Mouse (Mus musculus) spleen, postnatal 36 days (tissue): ENCODE data around the gene Slc24a4.

Experiments
- DNase-seq, 2 experiments: peaks; one replicate each; pipeline ENCODE4 v3.0.0; 2022; ENCODE audit warnings: low spot score in 2 of 2, mixed read lengths in 1 of 2

Slc24a4 gene

GRCm38 (mm10) chr12:102128081-102128790 is at the start of gene Slc24a4:
Slc24a4 (plus strand) TSS chr12:102128733.
- DNase-seq = no peak

- DNase-seq = no peak
Observed at GRCm38 (mm10) chr12:102082648-102083425, 45.7 kb upstream of the Slc24a4 start.

GRCm38 (mm10) chr12:102090535-102090934 is 38.0 kb upstream of the Slc24a4 start:
- no peak for DNase-seq

GRCm38 (mm10) chr12:102092342-102093094 is 36.0 kb upstream of the Slc24a4 start:
- DNase-seq = no peak

- no peak for DNase-seq
Observed at GRCm38 (mm10) chr12:102105990-102106389, 22.5 kb upstream of the Slc24a4 start.

GRCm38 (mm10) chr12:102108851-102109250 is 19.7 kb upstream of the Slc24a4 start:
- DNase-seq = no peak

GRCm38 (mm10) chr12:102112491-102112890 is 16.0 kb upstream of the Slc24a4 start:
- no peak for DNase-seq

GRCm38 (mm10) chr12:102112901-102113300 is 15.6 kb upstream of the Slc24a4 start:
- DNase-seq = no peak

GRCm38 (mm10) chr12:102113391-102113790 is 15.1 kb upstream of the Slc24a4 start:
- DNase-seq = no peak

- DNase-seq = no peak
Observed at GRCm38 (mm10) chr12:102116580-102116979, 12.0 kb upstream of the Slc24a4 start.

GRCm38 (mm10) chr12:102118014-102118413 is 10.5 kb upstream of the Slc24a4 start:
- DNase-seq = no peak

- DNase-seq = no peak
Observed at GRCm38 (mm10) chr12:102127601-102128000, 932 bp upstream of the Slc24a4 start.

GRCm38 (mm10) chr12:102128791-102129507 is 416 bp downstream of the Slc24a4 start:
- DNase-seq = no peak

- no peak for DNase-seq
Observed at GRCm38 (mm10) chr12:102129508-102130030, 1.0 kb downstream of the Slc24a4 start.

- DNase-seq = no peak
Observed at GRCm38 (mm10) chr12:102139710-102140109, 11.2 kb downstream of the Slc24a4 start.

- no peak for DNase-seq
Observed at GRCm38 (mm10) chr12:102141330-102141729, 12.8 kb downstream of the Slc24a4 start.

- no peak for DNase-seq
Observed at GRCm38 (mm10) chr12:102147678-102148077, 19.1 kb downstream of the Slc24a4 start.

GRCm38 (mm10) chr12:102148746-102149145 is 20.2 kb downstream of the Slc24a4 start:
- DNase-seq = peak; percentile 7 to 10

- DNase-seq = no peak
Observed at GRCm38 (mm10) chr12:102151185-102151584, 22.7 kb downstream of the Slc24a4 start.

GRCm38 (mm10) chr12:102153796-102154195 is 25.3 kb downstream of the Slc24a4 start:
- DNase-seq = no peak

GRCm38 (mm10) chr12:102154815-102155214 is 26.3 kb downstream of the Slc24a4 start:
- no peak for DNase-seq
